Mouse (Mus musculus) gastrocnemius, postnatal 36 days (tissue): Measurements from ENCODE around the gene Tmprss11c. TPM values are rescaled to one million over a fixed set of nuclear protein-coding genes. Genes with fewer than 3 reads are reported as not detected.
"Not testable (repeated sequence)": the region's sequence is repeated elsewhere in the genome, so short reads cannot be mapped to it uniquely, and the experiment has no call there.

Experiments used
- DNase-seq, 2 experiments: peaks; one replicate each; pipeline ENCODE4 v3.0.0; 2022
- intact Hi-C: fragments of 180-260 bp; cut with DNase I; formaldehyde crosslinking; loops from one replicate; pipeline ENCODE4 v1.15.1; 2025
- long read RNA-seq, 2 experiments: library from polyadenylated mRNA; stranded (forward); transcript quantifications; one replicate each; pipeline ENCODE4 v2.0.0; 2021
- total RNA-seq, 2 experiments: library from RNA; stranded (reverse); gene quantifications; 2 replicates each; pipeline ENCODE4 v1.2.3; 2021

Gene Tmprss11c
- not detected for total RNA-seq
- long read RNA-seq, experiment 1 = 0 reads
- long read RNA-seq, experiment 2 = 0 reads

- intact Hi-C loops = no loop called here
These were observed at the start of gene Tmprss11c for GRCm38 (mm10) chr5:86289208-86289607. Gene Tmprss11c, minus strand, starts transcription at chr5:86289308.

GRCm38 (mm10) chr5:86318018-86318956 lies 29.2 kb upstream of the Tmprss11c start:
- not testable (repeated sequence) for DNase-seq

More at GRCm38 (mm10) chr5:86289208-86289607, at the start of gene Tmprss11c:
- no peak for DNase-seq

GRCm38 (mm10) chr5:86306116-86306515 lies 17.0 kb upstream of the Tmprss11c start:
- DNase-seq = no peak
- intact Hi-C loops = no loop called here

More at GRCm38 (mm10) chr5:86318018-86318956, 29.2 kb upstream of the Tmprss11c start:
- intact Hi-C loops = not testable (repeated sequence)

- intact Hi-C loops = no loop called here
- no peak for DNase-seq
These were observed 14.8 kb upstream of the Tmprss11c start for GRCm38 (mm10) chr5:86303877-86304276.

GRCm38 (mm10) chr5:86246559-86246958 lies 42.5 kb downstream of the Tmprss11c start:
- DNase-seq = no peak
- intact Hi-C loops = no loop called here

GRCm38 (mm10) chr5:86244880-86245279 lies 44.2 kb downstream of the Tmprss11c start:
- intact Hi-C loops = no loop called here
- no peak for DNase-seq

GRCm38 (mm10) chr5:86244275-86244674 lies 44.8 kb downstream of the Tmprss11c start:
- no peak for DNase-seq
- intact Hi-C loops = no loop called here

- no peak for DNase-seq
- intact Hi-C loops = no loop called here
These were observed 61.8 kb downstream of the Tmprss11c start for GRCm38 (mm10) chr5:86227156-86227853.

- DNase-seq = no peak
- intact Hi-C loops = no loop called here
These were observed 91.3 kb downstream of the Tmprss11c start, which contains the start of gene Gnrhr for GRCm38 (mm10) chr5:86197801-86198200. Gene Gnrhr, minus strand, starts transcription at chr5:86197901.

- no peak for DNase-seq
- intact Hi-C loops = loop anchor here (5.0 kb wide), 2 partner anchors 124 to 216 kb away; partner anchors contain the start of gene Cenpc1
These were observed 97.8 kb downstream of the Tmprss11c start for GRCm38 (mm10) chr5:86191356-86191755.

- intact Hi-C loops = loop anchor here (5.0 kb wide), 2 partner anchors 123 to 217 kb away; partner anchors contain the start of gene Cenpc1
- DNase-seq = peak in 1 of 2 experiments; percentile 6
These were observed 98.3 kb downstream of the Tmprss11c start for GRCm38 (mm10) chr5:86190770-86191169.

GRCm38 (mm10) chr5:86190290-86190689 lies 98.8 kb downstream of the Tmprss11c start:
- peak in 1 of 2 experiments; percentile 8 for DNase-seq
- intact Hi-C loops = loop anchor here (5.0 kb wide), 2 partner anchors 123 to 217 kb away; partner anchors contain the start of gene Cenpc1

GRCm38 (mm10) chr5:86187441-86187840 lies 101.7 kb downstream of the Tmprss11c start:
- DNase-seq = no peak
- intact Hi-C loops = no loop called here

Other genes with a start within 250 kb of the Tmprss11c start
- gene Cenpc1, start 223.7 kb downstream of the Tmprss11c start, total RNA-seq = 1 to 10 TPM; 2.9 to 3.5 TPM
- gene Stap1, start 217.6 kb downstream of the Tmprss11c start, total RNA-seq = under 1 TPM in 1 of 2 experiments, not detected in 1; 0.36 TPM
- gene Uba6, start 116.5 kb downstream of the Tmprss11c start, total RNA-seq = 1 to 10 TPM; 3.8 to 4.0 TPM
- not detected for gene Gnrhr, start 91.4 kb downstream of the Tmprss11c start, total RNA-seq
- not detected for gene Tmprss11d, start 84.1 kb upstream of the Tmprss11c start, total RNA-seq
- gene Tmprss11a, start 179.7 kb upstream of the Tmprss11c start, total RNA-seq = not detected
- not detected for gene Tmprss11g, start 229.3 kb upstream of the Tmprss11c start, total RNA-seq